Mouse (Mus musculus): ENCODE results near the gene Srp14.

The Srp14 gene

DNA sequence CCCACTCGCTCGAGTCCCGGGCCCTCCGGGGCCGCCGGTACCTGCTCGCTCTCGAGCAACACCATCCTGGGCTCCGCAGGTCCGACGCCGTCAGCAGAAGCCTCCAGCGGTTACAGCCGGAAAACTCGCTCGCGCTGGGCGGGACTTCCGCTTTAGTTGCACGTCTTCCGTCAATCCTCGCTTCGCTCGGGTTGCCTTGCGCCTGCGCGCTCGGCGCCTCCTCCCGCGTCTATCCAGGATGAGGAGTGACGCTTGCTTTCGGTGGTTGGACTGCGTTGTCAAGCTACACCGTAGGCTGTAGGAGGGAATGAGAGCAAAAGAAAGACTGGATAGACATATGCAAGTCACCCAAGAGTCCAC lies at the start of gene Srp14:
Gene Srp14, minus strand, starts transcription at position 162 of the 360 bp plus-strand sequence.
- peak; percentile 95 for DNase-seq

DNA sequence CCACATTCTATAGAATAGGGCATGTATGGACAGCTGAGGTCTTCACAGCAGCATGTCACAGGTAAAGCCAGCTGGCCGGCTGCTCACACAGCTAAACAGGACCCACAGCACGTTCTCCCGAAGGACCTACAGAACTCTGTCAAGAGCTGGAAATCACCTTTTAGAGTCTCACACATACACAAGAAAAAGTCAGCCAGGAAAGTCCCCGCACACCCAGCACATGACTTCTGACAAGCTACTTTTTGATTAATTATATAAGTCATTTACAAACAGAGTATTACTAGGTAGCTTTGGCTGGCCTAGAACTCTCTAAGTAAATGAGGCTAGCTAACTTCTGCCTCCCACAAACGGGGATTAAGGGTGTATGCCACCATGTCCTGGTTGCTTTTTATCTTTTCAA lies 47.0 kb upstream of the Srp14 start:
- no peak for DNase-seq

DNA sequence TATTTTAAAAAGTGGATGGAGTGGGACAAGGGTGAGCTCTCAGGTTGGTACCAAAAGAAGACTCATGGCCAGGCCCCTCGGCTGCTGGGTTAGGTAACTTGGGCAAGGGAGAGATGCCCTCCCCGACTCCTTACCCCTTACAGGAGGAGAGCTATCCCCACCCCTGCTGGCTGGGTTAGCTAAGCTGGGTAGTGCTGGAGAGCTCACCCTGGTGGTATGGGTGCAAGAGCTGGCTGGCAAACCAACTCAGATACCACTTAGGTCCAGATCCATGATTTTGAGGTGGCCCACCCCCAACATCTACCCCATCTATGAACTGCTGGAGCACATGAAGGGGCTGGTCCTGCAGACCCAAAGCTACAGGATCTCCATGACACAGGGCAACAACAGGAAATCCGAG lies 45.3 kb upstream of the Srp14 start:
- no peak for DNase-seq

DNA sequence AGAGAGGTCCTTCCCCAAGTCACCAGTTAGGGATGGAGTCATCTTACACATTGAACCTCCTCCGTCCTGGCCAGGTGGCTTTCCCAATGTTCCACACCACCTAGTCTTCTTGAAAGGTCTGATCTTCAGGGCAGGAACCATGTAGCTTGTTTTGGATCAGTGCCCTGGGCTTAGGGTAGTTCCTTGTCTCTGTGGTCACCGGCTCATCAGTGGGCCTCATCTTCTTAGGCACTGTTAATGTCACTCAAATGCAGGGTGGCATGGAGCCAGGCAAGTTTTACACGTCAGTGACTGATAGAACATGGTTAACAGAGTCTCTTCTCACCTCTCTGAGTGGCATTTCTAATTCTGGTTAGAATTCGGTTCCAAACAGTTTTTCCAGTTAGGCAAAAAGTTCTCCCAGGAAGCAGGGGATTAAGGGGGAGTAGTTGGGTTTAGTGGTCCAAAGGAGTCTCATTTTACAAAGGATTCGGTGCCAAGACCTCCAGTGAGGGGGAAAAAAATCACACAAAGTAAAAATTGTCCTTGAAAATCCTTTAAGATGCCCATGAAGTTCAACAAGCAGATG lies 43.7 kb upstream of the Srp14 start:
- DNase-seq: no peak

DNA sequence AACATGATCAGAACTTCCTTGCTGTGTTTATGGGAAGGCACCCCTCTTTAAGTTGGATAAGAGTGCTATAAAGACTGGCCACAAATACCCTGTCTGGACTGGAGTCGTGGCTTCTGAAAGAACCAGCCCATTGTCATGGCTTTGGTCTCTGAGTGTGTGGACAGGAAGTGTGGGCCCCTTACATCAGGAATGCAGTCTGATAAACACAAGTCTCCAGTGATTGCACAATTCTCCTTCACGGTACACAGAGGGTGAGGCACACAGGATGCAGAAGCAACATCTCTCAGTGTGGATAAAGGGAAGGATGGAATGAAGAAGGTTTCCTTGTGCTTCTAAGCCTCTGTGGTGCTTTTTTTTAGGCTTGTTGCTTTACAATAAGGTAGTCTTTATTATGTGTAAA lies 42.8 kb upstream of the Srp14 start:
- no peak for DNase-seq

DNA sequence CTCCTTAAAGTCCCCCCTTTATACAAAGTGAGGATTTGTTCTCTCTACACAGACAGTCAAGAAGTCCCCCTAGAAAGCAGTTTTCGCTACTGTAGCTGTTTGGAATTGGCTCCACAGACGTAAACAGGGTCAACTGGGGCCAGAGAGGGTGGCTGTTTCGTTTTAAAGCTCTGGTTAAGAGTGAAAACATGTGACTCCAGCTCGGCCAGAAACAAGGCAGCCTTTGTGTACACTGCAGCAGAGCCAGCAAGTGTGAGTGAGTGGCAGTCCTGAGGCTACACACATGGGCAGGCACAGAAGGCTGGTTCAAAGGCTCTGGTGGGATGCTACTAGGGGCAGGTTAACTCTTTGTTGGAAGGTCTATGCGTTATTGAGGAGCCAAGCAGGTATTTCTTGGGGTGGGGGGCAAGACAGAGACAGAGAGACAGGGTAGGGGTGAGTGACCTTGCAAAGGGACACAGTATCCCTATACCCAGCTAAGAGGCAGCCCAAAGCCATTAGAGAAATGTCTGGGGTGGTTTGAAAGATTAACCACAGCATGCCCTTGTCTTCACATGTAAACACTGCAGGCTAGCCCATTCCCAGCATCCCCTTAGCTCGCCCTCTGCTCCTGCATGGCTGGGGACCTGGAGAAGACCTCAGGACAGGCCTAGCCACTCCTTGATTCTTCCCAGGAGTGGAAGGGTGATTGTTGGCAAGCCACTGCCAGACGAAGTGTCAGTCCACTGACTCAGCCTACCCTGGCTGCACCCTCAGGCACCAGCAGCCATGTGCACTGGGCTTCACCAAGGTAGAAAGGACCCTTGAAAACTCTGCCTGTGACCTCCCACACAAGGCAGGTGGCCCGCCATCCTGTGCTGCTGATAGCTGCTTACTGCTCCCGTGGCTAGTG lies 40.8 kb upstream of the Srp14 start:
- DNase-seq: peak; percentile 87

DNA sequence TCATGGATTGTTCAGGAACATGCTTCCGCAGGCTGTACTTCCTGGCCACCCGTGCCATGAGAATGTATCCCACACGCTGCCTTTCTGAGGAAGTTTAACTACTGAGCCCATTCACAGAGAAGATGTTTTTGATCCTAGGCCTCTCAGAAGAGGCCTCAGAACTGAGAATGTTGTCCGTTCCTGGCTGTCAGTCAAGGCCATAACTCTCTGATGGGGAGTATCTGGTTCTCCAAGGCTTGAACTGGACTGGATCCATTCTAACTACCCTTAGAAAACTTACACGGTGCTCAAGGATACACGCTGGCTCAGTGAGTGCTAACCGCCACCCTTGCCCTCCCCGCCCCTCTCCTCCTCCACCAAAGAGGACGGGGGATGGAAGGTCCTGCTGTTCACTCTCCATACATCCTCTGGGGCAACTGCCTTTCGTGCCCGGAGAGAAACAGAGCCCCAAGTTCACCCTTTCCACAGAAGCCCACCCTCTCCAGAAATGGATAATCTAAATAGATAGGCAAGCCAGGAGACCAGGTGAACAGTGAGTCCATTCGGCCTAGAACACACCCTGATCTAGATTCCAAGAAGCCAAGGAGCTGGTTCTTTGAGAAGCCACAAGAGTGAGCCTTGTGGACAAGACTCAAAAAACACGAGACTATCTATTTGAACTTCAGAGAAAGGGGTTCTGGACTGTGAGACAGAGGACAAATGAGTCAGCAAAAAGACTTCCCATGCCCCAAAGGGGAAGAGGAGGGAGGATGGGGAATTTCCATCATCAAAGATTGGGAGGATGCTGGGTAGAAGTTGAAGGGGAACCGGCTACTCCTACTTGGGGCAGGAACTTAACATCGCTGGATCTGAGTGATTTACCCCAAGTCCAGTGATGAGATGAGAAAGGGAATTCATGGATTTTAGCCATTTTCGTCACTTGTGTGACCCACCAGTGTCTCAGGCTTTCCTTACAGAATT lies 33.2 kb upstream of the Srp14 start:
- no peak for DNase-seq

DNA sequence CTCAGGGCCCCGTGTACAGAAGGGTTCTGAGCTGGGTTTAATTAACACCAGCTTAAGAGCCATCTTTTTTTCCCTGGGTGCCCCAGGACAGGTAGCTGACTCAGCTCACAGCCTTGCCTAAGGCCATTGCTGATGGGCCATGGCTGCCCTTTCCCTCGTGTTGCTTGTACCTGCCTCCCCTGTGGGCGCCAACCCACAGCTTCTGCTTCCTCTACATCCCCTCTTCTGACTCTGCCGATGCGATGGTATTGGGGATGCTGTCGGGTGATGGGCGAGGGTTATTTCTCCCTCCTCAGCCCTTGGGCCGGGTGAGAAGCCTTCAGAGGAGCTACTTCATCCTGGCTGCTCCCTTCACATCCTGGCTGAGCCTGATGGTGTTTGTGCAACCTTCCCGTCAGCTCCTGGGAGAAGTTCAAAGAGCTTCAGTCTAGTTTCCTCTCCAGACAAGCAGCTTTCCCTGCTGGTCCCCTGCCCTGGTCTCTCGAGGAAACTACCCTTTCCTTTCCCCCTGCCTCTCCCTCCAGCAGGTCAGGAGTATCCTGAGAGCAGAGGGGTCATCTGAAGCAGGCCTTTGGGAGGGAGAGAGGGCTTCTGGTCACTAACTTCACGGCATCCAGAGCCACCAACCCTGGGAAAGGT lies 32.4 kb upstream of the Srp14 start:
- DNase-seq: no peak

DNA sequence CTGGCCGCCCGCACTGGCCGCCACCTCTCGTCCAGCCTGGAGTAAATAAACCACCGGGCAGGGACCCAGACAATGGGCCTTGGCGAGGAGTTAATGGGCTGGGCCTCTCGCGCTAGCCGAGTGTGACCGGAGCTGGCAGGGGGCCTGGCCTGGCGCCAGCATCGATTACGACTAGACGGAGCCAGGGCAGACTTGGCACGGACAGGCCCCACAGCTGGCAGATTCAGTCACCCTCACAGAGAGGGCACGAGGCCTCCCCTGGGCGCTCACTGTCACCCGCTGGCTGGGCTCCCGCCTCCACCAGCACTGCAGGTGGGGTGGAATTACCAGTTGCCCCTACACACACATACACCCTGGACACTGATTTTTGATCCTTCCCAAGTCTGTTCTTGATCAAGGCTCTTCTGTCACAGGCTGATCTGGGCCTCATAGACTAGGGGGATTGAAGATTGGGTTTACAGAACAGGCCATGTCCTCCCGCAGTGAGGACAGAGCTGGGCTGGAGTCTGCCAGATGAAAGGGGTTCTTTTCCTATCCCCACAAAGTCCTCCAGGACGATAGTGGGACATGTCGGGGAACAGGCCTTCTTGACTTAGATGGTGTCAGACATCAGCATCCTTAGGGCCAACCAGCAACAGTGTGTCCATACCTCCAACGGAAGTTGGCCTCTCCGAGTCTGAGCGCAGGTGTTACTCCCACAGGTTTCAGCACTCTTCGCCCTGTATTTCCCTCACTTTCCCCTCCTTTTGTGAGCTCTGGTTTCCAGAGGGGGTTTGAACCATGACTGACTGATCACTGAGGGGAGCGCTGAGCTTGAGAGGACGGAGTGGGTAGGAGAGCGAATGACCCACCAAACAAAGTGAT lies 31.2 kb upstream of the Srp14 start:
- DNase-seq: peak; percentile 98

DNA sequence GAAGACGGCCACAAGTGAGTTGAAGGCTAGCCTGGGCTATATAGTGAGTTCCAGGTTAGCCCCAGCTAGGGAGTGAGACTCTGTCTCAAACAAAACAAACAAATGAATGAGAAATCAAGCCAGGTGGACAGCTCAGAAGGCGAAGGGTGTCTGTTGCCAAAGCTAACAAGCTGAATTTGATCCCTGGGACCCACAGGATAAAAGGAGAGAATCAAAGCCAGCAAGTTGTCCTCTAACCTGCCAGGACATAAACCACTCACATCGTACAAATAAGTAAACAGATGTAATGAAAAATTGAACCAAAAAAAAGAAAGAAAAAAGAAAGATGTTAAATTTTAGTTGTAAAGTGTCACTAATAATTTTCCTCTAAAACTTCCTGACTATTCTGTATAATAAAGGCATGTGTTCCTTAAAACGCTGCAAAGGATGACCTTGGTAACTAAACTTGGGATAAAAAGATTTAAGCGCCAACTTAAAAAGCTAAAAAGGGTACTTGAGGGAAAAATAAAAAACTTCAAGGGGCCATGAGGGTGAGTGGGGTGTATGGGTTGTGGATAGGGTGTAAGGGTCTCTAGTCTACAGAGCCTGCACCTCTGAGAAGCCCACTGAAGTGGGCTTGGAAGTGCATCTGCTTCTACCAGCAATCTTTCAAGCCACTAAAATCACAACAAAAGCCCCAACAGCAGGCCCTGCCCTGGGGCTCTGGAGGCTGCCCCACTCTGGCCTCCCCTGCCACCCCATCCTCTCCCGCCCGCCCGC lies 30.4 kb upstream of the Srp14 start:
- DNase-seq: no peak

DNA sequence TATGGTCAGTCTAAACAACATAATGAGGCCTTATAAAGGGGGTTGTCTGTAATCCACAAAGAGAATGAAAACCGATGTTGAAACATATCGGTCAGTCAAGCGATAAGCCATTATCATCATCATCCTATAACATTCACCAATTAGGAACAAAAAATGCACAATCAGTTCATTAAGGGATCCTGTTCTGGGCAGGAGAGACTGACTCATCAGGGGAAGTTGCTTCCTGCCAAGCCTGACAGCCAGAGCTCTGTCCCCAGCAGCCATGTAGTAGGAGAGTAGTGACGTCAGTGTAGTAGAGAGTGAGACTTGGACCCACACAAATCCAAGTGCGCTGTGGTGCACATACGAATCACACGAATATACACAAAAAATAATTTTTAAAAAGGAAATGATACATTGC lies 27.6 kb upstream of the Srp14 start:
- no peak for DNase-seq

DNA sequence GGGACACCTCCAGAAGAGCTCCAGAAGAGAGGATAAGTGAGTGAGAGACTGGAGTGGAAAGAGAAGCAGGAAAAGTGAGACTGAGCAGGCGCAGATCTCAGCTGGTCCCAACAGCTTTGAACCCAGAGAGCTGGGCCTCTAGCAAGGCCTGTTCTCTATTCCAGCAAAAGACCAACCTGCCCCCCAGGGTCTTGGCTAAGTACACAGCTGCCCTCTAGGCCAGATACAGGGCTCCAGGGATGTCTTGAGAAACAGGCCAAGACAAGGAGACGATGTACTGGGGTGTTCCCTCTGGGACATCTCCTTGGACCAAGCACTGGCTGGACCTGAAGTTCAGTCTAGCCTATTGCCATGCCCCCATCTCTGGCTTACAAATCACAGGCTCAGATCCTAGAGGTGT lies 20.7 kb upstream of the Srp14 start:
- DNase-seq: no peak

DNA sequence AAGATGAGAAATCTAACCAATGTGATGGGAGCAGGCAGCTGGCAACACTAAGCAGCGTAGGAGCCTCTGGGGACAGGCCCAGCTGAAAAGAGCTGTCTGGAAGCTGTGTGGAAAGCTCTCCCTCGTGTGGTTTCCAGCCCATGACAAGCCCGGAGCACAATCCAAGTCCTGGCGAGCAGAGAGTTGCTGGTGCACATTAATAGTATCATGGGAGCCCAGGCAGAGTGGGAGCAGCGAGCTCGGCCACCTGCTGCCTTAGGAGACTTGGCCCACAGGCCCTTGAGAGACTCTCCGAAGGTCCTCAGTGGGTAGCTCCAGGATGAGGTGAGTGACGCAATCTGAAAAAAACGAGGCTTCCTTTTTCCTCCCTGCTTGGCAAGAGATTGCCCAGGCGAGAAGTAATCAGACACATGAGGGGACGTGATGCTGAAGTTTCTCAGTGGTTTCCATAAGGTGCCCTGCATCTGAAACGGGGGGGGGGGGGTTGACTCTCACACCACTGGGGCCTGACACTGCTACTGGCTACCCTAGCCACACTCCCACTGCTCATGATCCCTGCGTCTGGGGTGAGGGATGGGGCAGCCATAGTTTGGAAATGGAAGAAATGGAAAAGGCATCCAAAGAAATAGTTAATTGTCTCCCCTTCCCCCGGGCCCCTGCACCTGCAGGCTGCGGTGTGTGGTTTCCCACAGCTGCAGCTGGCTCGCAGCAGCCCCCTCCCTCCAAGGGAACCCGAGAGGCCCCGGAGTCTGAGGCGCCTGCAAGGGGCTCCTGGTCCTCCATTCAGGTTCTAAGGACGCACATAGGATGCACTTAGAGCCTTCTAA lies 19.8 kb upstream of the Srp14 start:
- DNase-seq: no peak

DNA sequence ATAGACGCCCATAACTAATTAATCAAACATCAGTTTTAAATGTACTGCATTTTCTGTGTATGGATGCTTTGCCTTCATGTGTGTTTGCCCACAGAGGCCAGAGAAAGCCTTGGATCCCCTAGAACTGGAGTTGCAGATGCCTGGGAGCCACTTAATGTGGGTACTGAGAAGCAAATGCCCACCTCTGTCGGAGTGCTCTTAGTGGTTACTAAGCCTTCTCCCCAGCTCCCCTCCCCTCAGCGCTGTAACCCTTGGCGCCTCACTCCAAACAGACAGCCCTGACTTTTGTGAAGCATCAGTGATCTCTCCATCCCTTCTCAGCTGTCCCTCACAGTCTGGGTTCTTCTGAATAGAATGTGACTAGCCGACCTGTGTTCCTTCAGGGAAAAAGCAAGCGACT lies 19.0 kb upstream of the Srp14 start:
- no peak for DNase-seq

DNA sequence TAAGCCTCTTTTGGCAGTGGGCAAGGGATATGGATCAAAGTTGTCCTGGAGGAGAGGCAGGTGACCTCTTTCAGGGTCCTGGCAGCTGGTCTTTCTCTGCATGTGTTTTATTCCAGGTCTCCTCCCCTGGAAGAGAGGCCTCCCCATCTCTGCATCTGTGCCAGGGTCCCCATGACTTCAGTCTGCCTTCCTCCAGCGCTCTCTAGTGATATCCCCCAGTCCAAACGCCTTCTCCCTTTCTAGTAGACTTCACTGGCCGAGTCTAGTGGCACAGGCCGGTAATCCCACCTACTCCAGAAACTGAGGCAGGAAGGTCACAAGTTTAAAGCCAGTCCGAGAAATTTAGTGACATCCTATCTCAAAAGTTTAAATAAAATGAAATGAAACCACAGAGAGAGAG lies 18.4 kb upstream of the Srp14 start:
- no peak for DNase-seq

DNA sequence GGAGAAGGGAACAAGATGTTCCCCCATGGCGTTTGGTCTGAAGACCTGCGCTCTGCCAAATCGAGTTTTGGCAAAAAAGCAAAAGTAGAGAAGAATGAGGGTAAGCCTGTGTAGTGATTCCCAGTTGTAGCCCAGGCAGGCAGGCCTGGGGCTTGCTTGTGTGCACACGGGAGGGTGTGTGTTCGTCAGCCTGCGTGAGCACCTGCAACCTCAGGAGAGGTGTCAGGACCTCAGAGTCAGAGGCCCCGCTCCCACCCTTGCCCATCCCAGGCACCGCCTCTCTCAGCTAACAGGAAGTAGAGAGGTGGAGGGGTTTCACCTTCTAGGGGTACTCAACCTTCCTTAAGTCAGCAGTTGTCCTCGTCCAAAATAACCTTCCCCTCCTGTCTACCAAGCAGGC lies 15.5 kb upstream of the Srp14 start:
- no peak for DNase-seq

DNA sequence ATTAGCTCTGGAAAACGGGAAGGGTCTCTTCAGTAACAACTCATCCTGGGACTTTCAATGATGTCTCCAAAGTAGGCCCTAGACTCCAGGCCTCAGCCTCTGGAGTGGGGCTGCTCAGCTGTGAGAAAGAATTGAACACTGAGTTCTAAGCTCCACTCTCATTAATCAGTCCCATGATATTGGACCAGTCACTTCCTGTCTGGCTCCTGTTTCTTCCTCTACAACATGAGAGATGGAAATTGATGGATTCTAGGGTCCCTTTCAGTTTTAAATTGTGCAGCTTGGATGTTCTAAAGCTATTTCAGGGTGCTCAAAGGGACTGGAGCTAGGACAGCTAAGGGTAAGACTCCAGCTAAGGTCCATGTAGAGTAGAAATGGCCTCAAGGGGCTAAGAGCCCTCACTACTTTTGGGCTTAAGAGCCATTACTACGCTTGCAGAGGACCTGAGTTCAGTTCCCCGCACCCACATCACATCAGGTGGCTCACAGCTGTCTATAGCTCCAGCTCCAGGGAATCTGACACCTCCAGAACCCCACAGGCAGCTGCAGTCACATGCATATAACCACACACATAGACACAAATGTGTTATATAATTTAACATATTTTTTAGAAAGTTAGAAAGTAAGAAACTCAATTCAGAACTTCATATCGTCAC lies 12.4 kb upstream of the Srp14 start:
- DNase-seq: peak; percentile 18

DNA sequence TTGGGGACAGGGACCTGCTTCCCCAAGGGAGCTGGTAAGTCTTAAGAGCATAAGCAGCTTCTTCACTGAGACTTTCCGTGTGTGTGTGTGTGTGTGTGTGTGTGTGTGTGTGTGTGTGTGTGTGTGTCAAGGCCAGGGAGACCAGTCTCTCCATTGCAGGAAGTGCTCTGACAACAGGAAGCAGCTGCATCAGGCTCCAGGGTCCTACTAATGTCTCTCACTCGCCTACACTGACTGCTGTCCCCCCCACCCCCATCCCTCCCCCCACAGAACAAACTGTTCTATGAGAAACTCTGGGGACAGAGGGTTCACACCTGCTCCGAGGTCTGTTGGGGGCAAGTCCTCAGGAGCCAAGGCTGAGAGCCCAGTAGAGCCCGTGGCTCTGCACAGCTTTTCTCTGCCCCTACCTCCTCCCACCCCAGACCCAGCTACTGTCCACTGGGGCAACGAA lies 11.8 kb upstream of the Srp14 start:
- peak; percentile 77 for DNase-seq

DNA sequence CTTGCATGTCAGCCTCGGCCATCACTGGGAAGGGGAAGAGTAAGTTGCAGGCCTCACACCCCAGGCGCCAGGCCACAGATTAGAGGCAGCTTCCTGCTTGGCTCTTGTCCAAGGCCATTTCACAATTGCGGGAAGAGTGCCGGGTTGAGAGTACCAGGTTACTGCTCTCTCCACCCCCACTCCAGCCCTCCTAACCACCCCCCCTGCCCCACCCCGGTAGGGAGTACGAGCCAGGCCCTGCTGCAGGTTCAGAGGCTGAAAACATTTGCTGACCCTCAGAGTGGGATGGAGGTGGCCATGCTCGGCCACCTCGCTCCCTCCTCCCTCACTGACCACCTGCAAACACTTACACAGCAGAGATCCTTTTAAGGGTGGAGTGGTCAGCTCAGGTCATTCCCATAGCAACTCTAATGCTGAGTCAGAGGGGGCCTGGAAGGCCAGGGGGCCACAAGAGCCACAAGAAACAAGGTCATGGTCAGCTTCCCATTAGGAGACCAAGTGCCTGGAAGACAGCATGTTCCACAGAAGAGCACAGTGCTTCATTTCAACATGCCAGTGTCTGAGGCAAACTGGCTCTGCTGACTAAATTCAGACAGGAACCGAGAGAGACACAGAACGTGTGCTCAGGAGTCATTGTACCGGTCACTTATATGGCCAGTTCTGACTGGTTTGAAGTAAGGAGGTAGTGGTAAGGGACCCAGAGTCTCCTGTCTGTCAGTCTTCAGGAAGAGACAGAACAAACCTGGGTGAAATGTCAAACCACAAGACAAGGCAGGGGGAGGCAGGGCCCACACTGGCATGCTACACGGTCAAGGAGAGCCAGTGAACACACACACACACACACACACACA lies 11.0 kb upstream of the Srp14 start:
- DNase-seq: peak; percentile 90
